In the genomic region with DNA sequence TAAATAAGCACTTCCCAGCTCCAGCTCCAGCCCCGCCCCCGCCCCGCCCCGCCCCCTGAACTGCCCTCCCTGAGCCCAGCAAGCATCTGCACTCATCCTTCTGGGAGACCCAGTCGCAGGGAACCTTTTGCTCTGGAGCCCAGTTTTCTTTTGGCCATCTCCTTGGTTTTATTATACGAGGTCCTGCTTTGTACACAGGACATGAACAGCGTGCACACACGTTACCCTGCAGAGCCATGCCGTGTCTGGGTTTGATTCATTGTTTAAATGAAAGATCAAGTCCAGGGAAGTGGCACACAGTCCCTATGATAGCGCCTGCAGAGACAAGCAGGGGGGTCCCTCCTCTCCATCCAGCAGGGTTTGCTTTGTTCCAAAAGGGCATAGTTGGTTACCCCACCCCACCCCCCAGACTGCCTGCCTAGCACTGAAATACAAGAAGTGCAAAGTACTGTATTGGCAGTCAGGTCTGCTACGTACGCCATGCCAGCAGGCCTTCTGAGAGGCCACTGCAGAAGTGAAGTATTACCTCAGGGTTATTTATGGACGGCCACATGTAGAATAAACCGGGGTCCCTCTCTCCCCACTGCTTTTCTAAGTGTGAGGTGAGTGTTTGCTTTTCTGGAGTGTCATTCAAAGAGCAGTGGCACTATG, we compare ENCODE assay signal across 9 mouse cellular contexts. TPM values are rescaled to one million over a fixed set of nuclear protein-coding genes. Genes with fewer than 3 reads are reported as not detected.
DNase-seq lines count a peak whose midpoint lies in the region; ATAC-seq and TF ChIP-seq lines count a peak whose summit lies in the region.
"Had no signal": no experiment of that assay in that cellular context is flagged by ENCODE, and none has a peak within 500 bp of the region (broad histone marks: within the 10 kb centered on the region; RNA-seq: fewer than 3 reads in every experiment).

No protein-coding gene starts in this region.

- peak; percentile 28; the same call in 1 of the 2 replicates for ATAC-seq in frontal cortex, adult (ENCODE audit: low TSS enrichment)
- peak; percentile 68 for ATAC-seq in hindbrain, postnatal 0 days
- ATAC-seq in midbrain, embryonic 14.5 days (ENCODE audit: low FRiP score, low TSS enrichment): no peak
- no peak for ATAC-seq in CD4-positive, CD25-positive, alpha-beta regulatory T cell, adult 4 months

- H3K36me3 ChIP-seq in embryonic facial prominence, embryonic 10.5 days (replicated peaks): no peaks in the 10 kb centered on the region
- no peaks in the 10 kb centered on the region for H3K36me3 ChIP-seq in hindbrain, postnatal 0 days (ENCODE audit: insufficient read depth, low read length)
- no peaks in the 10 kb centered on the region for H3K36me3 ChIP-seq in midbrain, embryonic 14.5 days (ENCODE audit: control insufficient read depth, insufficient read depth, low read length)

- no peak for DNase-seq in frontal cortex, postnatal 10 days (ENCODE audit: low spot score in 2 of 2)
- DNase-seq in embryonic facial prominence, embryonic 10.5 days (ENCODE audit: low spot score): peak; percentile 51
- peak; percentile 21 for DNase-seq in hindbrain, postnatal 0 days (ENCODE audit: low spot score)
- peak; percentile 37 for DNase-seq in midbrain, embryonic 14.5 days
- no peak for DNase-seq in natural killer cell, adult 2 months (ENCODE audit: low spot score in 2 of 2)
- no peak for DNase-seq in kidney, postnatal 36 days
- DNase-seq: kidney, postnatal 25 days had no signal

- no peaks in the 10 kb centered on the region for H3K9me3 ChIP-seq in embryonic facial prominence, embryonic 10.5 days
- H3K9me3 ChIP-seq in hindbrain, postnatal 0 days (ENCODE audit: low read length): no peaks in the 10 kb centered on the region
- H3K9me3 ChIP-seq in midbrain, embryonic 14.5 days (ENCODE audit: control insufficient read depth, low read length): no peaks in the 10 kb centered on the region

- no peaks in the 10 kb centered on the region for H3K27me3 ChIP-seq in embryonic facial prominence, embryonic 10.5 days (replicated peaks; ENCODE audit: low read depth, poor library complexity, severe bottlenecking)
- H3K27me3 ChIP-seq in hindbrain, postnatal 0 days (ENCODE audit: insufficient read depth, low read length): no peaks in the 10 kb centered on the region
- H3K27me3 ChIP-seq in midbrain, embryonic 14.5 days (ENCODE audit: control insufficient read depth, insufficient read depth, low read length): no peaks in the 10 kb centered on the region

- H3K4me1 ChIP-seq in embryonic facial prominence, embryonic 10.5 days: peaks cover 19% of the 10 kb centered on the region
- H3K4me1 ChIP-seq in hindbrain, postnatal 0 days (ENCODE audit: insufficient read depth, low read length): peaks cover 3% of the 10 kb centered on the region; the same call in 1 of the 2 replicates
- 0 out of 2 replicates have a peak, but pooled peaks cover 7% of the 10 kb centered on the region for H3K4me1 ChIP-seq in midbrain, embryonic 14.5 days (ENCODE audit: control insufficient read depth, insufficient read depth, low read length)

- H3K4me3 ChIP-seq in embryonic facial prominence, embryonic 10.5 days: 0 out of 2 replicates have a peak overlapping the region, but pooled peaks have one; percentile 1
- H3K4me3 ChIP-seq in hindbrain, postnatal 0 days (ENCODE audit: low read length): no peak overlapping the region
- no peak overlapping the region for H3K4me3 ChIP-seq in midbrain, embryonic 14.5 days (replicated peaks; ENCODE audit: low read depth, low read length)

- TF ChIP-seq CTCF in hindbrain, postnatal 0 days (IDR thresholded peaks at IDR 0.05; ENCODE audit: low read depth): no peak

- 18% methylated on average over 14 of the region's 14 CpGs for WGBS in embryonic facial prominence, embryonic 10.5 days
- WGBS in hindbrain, postnatal 0 days: 8% methylated on average over 14 of the region's 14 CpGs
- 14% methylated on average over 14 of the region's 14 CpGs for WGBS in midbrain, embryonic 14.5 days

- peak overlapping the region; percentile 4; the same call in 1 of the 2 replicates for H3K9ac ChIP-seq in hindbrain, postnatal 0 days (replicated peaks; ENCODE audit: low read length)
- no peak overlapping the region for H3K9ac ChIP-seq in midbrain, embryonic 14.5 days (replicated peaks; ENCODE audit: low read length)

- 0 out of 2 replicates have a peak overlapping the region, but pooled peaks have one; percentile 1 for H3K27ac ChIP-seq in embryonic facial prominence, embryonic 10.5 days (replicated peaks)
- no peak overlapping the region for H3K27ac ChIP-seq in hindbrain, postnatal 0 days
- H3K27ac ChIP-seq in midbrain, embryonic 14.5 days (replicated peaks; ENCODE audit: low read depth, low read length): 0 out of 2 replicates have a peak overlapping the region, but pooled peaks have one; percentile 9

- peak overlapping the region; percentile 25 for H3K4me2 ChIP-seq in hindbrain, postnatal 0 days (ENCODE audit: low read depth, low read length)
- 0 out of 2 replicates have a peak overlapping the region, but pooled peaks have one; percentile 3 for H3K4me2 ChIP-seq in midbrain, embryonic 14.5 days (ENCODE audit: low read length)

RNA-seq across cellular contexts. Expression of gene Sh3rf3, which starts 41.5 kb away (rescaled TPM):
- 0.39 and 0.93 TPM in 2 replicates for polyA plus RNA-seq in embryonic facial prominence, embryonic 10.5 days (2016; fragmentation: Nextera tagmentation; extraction: Ambion mirVana)
- 17.1 and 23.8 TPM in 2 replicates for total RNA-seq in hindbrain, postnatal 0 days (2014; rRNA removed)
- polyA plus RNA-seq in hindbrain, postnatal 0 days (2015; fragmentation: Nextera tagmentation; extraction: Ambion mirVana): 2.2 and 3.5 TPM in 2 replicates
- 2.4 and 4.2 TPM in 2 replicates for polyA plus RNA-seq in midbrain, embryonic 14.5 days (2014; fragmentation: Nextera tagmentation; extraction: Ambion mirVana)
- polyA plus RNA-seq in CD4-positive, CD25-positive, alpha-beta regulatory T cell, adult 4 months (2017; shearing (Covaris generic)): not detected

Comparison
In these comparisons a context has a peak if more than half of its experiments do, and no peak if none do; other contexts are left out.
1. ATAC-seq: peak in frontal cortex, adult (single experiment) and hindbrain, postnatal 0 days (single experiment); none in midbrain, embryonic 14.5 days (single experiment) and CD4-positive, CD25-positive, alpha-beta regulatory T cell, adult 4 months (single experiment).
2. DNase-seq: peak in embryonic facial prominence, embryonic 10.5 days (single experiment), hindbrain, postnatal 0 days (single experiment) and midbrain, embryonic 14.5 days (single experiment); none in frontal cortex, postnatal 10 days (0 of 2), natural killer cell, adult 2 months (0 of 2) and kidney, postnatal 36 days (0 of 2).